Mouse (Mus musculus): ENCODE data around the gene Kirrel3.

The Kirrel3 gene

DNA sequence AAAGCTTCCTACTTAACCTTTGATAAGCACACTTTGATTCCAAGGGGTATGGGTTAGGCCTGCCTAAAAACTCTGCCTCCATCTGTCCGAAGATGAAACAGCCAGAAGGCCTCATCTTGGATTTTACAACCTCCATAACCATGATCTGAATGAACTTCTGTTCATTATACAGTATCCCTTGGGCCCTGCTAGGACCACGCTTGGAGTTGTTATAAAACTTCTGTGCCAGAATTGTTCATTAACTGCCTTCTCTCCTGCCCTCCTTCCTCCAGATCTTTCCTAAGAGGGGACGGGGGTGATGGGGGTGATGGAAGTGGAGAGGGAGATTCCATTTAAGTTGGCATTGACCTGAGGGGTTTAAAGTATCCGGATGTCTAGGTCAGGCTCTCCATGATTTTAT, 572.5 kb downstream of the Kirrel3 start:
- no peak for DNase-seq (ENCODE audit: low spot score)

- DNase-seq (ENCODE audit: low spot score), result no peak
Measured at GRCm38 (mm10) chr9:35058596-35059354, 573.1 kb downstream of the Kirrel3 start.

- no peak for DNase-seq (ENCODE audit: low spot score)
Measured at GRCm38 (mm10) chr9:35059881-35060280, 574.2 kb downstream of the Kirrel3 start.

GRCm38 (mm10) chr9:35061446-35061845, 575.8 kb downstream of the Kirrel3 start:
- DNase-seq (ENCODE audit: low spot score), result no peak
